In the genomic region with DNA sequence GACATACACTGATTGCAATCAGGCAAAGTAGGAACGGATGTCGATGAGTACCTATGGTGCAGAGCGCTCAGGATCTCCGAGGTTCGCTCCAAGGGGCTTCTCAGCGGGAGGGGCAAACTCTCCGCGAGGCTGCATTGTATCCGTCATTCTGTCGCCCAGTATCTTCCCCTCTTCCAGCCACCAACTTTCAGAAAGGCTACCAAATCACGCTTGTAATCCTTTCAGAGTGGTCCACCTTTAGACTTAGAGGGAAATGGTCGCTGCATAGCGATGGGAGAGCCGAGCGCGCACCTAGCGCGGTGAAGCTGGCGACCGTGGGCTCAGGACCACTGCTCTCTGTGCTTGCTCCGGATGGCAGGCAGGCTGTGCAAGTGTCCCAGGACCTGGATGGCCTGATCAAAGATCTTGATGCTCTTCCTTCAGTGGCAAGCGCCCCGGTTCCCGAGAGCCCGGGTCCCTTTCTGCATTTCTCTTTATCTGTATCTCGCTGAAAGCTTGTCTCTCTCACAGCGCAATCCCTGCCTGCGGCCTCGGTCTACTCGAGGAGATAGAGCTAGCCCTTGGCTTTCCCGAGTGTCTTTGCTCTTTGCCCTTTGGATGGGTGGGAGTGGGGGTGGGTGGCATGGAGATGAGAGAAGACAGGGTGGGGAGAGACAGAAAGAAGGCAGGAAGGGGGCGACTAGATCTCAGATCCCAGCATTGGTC, we compare ENCODE assay signal across 7 mouse cellular contexts. TPM values are rescaled to one million over a fixed set of nuclear protein-coding genes. Genes with fewer than 3 reads are reported as not detected.
DNase-seq lines count a peak whose midpoint lies in the region; ATAC-seq and TF ChIP-seq lines count a peak whose summit lies in the region.

No protein-coding gene starts in this region.

- no peaks in the 10 kb centered on the region for H3K36me3 ChIP-seq in lung, embryonic 15.5 days
- no peaks in the 10 kb centered on the region for H3K36me3 ChIP-seq in intestine, postnatal 0 days (ENCODE audit: control insufficient read depth, insufficient read depth)
- H3K36me3 ChIP-seq in neural tube, embryonic 14.5 days (ENCODE audit: control insufficient read depth, insufficient read depth, low read length) = no peaks in the 10 kb centered on the region

- H3K9ac ChIP-seq in lung, embryonic 15.5 days = no peak overlapping the region
- H3K9ac ChIP-seq in intestine, postnatal 0 days (ENCODE audit: low read depth, low read length) = no peak overlapping the region
- peak overlapping the region; percentile 81 for H3K9ac ChIP-seq in neural tube, embryonic 14.5 days (replicated peaks; ENCODE audit: low read depth, low read length)

- H3K4me2 ChIP-seq in lung, embryonic 15.5 days = peak overlapping the region; percentile 68
- peak overlapping the region; percentile 73 for H3K4me2 ChIP-seq in intestine, postnatal 0 days (replicated peaks; ENCODE audit: low read depth)
- H3K4me2 ChIP-seq in neural tube, embryonic 14.5 days (ENCODE audit: low read depth, low read length) = peak overlapping the region; percentile 65

- peaks cover 11% of the 10 kb centered on the region; the same call in 1 of the 2 replicates for H3K4me1 ChIP-seq in lung, embryonic 15.5 days
- H3K4me1 ChIP-seq in intestine, postnatal 0 days (replicated peaks; ENCODE audit: control insufficient read depth, insufficient read depth, low read length) = no peaks in the 10 kb centered on the region; the same call in 1 of the 2 replicates
- peaks cover 6% of the 10 kb centered on the region; the same call in 1 of the 2 replicates for H3K4me1 ChIP-seq in neural tube, embryonic 14.5 days (ENCODE audit: control insufficient read depth, insufficient read depth, low read length)

- H3K27me3 ChIP-seq in lung, embryonic 15.5 days = peaks cover 52% of the 10 kb centered on the region
- H3K27me3 ChIP-seq in intestine, postnatal 0 days (replicated peaks; ENCODE audit: control insufficient read depth, insufficient read depth, low read length) = peaks cover 28% of the 10 kb centered on the region
- H3K27me3 ChIP-seq in neural tube, embryonic 14.5 days (ENCODE audit: control insufficient read depth, insufficient read depth, low read length) = peaks cover 2% of the 10 kb centered on the region; the same call in 1 of the 2 replicates

- no peak for ATAC-seq in lung, embryonic 15.5 days (ENCODE audit: borderline replicate concordance, extremely low read depth, low FRiP score, low TSS enrichment)
- ATAC-seq in intestine, postnatal 0 days = no peak
- ATAC-seq in neural tube, embryonic 14.5 days (ENCODE audit: low read depth) = peak; percentile 50
- no peak for ATAC-seq in erythroblast, adult 5-6 weeks (replicated peaks; ENCODE audit: low FRiP score, poor library complexity, severe bottlenecking)

- no peak for DNase-seq in lung, adult 18-20 months
- peak; percentile 39 for DNase-seq in embryo, embryonic 9.5 days (ENCODE audit: extremely low spot score)
- no peak for DNase-seq in testis, postnatal 14 days (ENCODE audit: low spot score)

- peak overlapping the region; percentile 32 for H3K4me3 ChIP-seq in lung, embryonic 15.5 days
- peak overlapping the region; percentile 46 for H3K4me3 ChIP-seq in intestine, postnatal 0 days (ENCODE audit: low read depth, low read length)
- peak overlapping the region; percentile 70 for H3K4me3 ChIP-seq in neural tube, embryonic 14.5 days (ENCODE audit: low read depth, low read length)

- H3K27ac ChIP-seq in lung, embryonic 15.5 days = no peak overlapping the region
- H3K27ac ChIP-seq in intestine, postnatal 0 days (ENCODE audit: low read depth, low read length) = no peak overlapping the region
- H3K27ac ChIP-seq in neural tube, embryonic 14.5 days (ENCODE audit: low read depth, low read length) = peak overlapping the region; percentile 84

- H3K9me3 ChIP-seq in lung, embryonic 15.5 days = no peaks in the 10 kb centered on the region
- H3K9me3 ChIP-seq in intestine, postnatal 0 days (ENCODE audit: control insufficient read depth) = no peaks in the 10 kb centered on the region
- H3K9me3 ChIP-seq in neural tube, embryonic 14.5 days (ENCODE audit: control insufficient read depth, low read length) = no peaks in the 10 kb centered on the region

- WGBS in lung, embryonic 15.5 days = 1% methylated on average over 32 of the region's 32 CpGs
- 3% methylated on average over 32 of the region's 32 CpGs for WGBS in intestine, postnatal 0 days
- under 1% methylated on average over 32 of the region's 32 CpGs for WGBS in neural tube, embryonic 14.5 days

- TF ChIP-seq CTCF in intestine, postnatal 0 days (IDR thresholded peaks at IDR 0.05; ENCODE audit: low read depth) = no peak

RNA-seq across cellular contexts. Expression of a gene that starts 1.0 kb away (rescaled TPM):
- 0.08 and 0.15 TPM in 2 replicates for polyA plus RNA-seq in lung, embryonic 15.5 days (2015; fragmentation: Nextera tagmentation; extraction: Ambion mirVana)
- 0.78 and 1.1 TPM in 2 replicates for polyA plus RNA-seq in intestine, postnatal 0 days (2015; fragmentation: Nextera tagmentation; extraction: Ambion mirVana)
- polyA plus RNA-seq in neural tube, embryonic 14.5 days (2014; fragmentation: Nextera tagmentation; extraction: Ambion mirVana) = 14.8 and 17.0 TPM in 2 replicates
- total RNA-seq in erythroblast, adult 5-6 weeks (2015; ENCODE audit: low replicate concordance) = not detected in 2 replicates
- not detected in 2 replicates for total RNA-seq in erythroblast, adult 5-6 weeks (2017; ENCODE audit: low replicate concordance)
